Mouse (Mus musculus) left cerebral cortex, adult 8-10 months (tissue): ENCODE results near the gene Dclk2. TPM values are rescaled to one million over a fixed set of nuclear protein-coding genes. Genes with fewer than 3 reads are reported as not detected.

Source experiments
- DNase-seq, 2 experiments: peaks; one replicate each; pipeline ENCODE4 v3.0.0; 2022; ENCODE audit warnings: low spot score in 2 of 2
- total RNA-seq, 4 experiments: library from RNA; stranded (reverse); gene quantifications; 2 replicates each; pipeline ENCODE4 v1.2.4; 2022

Dclk2 gene
- total RNA-seq, 4 experiments from 2014 or later = 61.3 to 67.7 (median 64.5) TPM

DNA sequence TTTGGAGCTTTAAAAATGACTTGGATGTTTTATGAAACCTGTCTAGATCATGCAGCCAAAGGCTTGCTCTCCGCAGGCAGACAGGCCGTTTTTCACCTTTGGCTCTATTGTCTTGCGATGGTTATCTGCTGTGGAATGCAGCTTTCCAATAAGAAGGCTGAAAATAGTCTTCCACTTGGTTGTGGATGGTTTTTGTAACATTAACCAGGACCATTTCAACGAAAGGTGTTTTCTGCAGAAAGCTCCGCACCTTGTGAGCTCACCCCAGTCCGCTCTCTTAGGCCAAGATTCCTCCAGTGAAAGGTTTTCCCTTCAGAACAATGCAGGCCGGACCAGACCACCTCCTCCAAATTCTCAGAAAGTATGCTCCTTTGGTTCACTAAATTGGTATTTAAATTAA lies 160.2 kb downstream of the Dclk2 start:
- no peak for DNase-seq

- no peak for DNase-seq
Observed at GRCm38 (mm10) chr3:86759834-86760233, 160.8 kb downstream of the Dclk2 start.

DNA sequence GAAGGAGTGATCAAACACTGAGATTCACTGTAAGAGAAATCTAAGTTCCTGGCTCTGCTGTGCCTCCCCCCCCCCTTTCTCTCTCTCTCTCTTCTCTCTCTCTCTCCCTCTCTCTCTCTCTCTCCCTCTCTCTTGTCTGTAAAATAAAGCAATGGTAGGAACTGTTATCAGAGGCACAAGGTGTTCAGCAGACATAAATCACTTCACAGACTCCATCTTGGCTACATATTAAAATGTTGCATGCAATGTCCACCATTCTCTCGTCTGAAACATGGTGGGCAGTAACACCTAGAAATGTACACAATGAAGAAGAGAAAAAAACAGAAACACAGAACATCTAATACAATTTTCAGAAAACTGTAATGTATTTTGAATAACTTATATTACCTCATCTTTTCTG lies 161.3 kb downstream of the Dclk2 start:
- DNase-seq = no peak

DNA sequence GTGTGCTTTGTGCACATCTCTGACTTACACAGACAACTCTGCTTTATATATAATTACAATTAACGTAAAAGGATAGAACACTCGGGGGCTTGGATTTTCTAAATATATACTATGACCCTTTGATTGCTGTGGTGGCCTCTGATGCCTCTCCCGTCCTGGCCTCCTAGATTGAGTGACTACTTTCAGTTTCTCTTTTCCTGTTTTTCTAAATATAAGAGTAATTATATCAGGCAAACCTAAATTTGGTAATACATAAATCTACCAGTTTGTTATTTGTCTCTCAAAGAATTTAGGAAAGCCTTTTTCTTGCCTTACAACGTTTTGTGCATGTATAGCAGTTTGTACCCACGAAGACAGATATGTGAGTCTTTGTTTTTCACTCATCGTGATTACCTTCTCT lies 161.9 kb downstream of the Dclk2 start:
- no peak for DNase-seq

DNA sequence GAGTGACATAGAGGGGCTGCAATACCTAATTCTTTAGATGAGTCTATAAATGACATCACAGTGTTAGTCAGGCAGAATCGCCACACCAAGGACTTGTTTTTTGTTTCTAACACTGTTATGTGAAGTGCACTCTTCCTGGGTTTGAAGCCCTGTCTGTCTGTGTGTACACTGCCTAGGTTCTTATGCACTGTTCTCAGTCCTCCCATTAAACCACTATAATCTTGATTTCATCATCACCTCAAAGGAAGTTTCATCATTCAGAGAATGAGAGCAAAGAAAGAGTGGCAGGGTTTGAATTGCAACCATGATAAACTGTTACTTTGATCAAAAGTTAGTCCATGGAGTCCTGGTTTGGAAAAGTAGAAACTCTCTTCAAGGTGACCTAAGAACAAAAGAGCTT lies 164.1 kb downstream of the Dclk2 start:
- no peak for DNase-seq

DNA sequence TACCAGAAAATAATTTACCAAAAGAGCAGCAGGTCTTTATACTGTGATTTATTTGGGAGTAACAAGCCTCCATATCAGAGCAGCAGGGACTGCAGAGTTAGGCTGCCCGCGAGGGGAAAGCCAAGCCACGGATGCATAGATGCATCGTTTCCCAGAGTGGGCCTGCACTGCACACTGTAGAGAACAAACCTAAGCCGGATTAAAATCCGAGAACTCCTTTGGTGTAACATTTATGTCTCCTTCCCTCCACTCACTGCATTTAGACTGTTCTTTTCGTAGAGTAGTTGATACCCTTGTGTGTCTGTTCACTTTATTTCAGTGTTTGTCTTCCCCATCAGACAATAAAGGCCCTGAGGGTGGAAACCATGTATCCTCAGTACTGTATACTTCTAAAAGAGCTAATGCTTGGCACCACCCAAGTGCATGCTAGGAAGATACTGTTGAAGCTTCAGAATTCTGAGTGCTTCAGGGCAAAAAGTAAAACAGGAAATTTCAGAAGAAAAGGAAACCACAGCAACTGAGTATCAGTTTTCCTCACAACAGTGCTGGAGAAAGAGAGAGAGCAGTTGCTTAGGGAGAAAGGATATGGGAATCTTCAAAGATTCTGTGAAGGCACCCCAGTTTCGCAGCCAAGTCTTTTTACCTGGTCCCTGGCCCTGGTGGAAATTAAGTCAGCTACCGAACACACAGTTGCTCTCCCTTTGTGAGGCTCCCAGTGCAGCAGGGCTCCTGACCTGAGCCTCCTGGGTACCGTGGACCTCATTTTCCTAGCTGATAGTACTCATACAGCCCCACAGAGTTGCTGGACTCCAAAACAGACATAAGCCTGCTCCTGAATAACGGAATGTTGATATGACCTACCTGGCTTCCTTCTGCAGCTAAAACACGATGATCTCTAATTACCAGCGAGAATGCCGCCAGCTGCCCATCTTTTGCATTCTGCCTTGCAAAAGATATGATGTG lies 165.8 kb downstream of the Dclk2 start:
- DNase-seq = no peak

GRCm38 (mm10) chr3:86754178-86754577 lies 166.5 kb downstream of the Dclk2 start:
- DNase-seq = no peak

GRCm38 (mm10) chr3:86750652-86751051 lies 170.0 kb downstream of the Dclk2 start:
- DNase-seq = no peak

GRCm38 (mm10) chr3:86745769-86746512 lies 174.7 kb downstream of the Dclk2 start:
- no peak for DNase-seq

DNA sequence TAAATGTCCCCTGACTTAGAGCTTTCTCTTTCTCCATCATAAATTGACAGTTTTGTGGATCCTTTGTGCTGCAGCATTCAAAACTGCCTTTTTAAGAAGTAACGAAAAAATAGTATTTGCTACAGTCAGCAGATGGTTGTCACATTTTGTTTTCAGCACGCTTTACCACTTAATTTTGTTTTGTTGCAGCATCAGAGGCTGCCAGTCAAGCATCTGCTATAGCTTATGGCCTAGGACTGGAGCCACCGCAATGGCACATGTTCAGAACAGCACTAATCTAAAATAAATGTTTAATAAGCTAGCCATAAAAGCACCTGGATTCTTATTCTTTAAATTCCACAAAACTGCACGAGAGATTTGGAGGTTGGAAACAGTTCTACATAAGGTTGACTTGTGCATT lies 175.3 kb downstream of the Dclk2 start:
- no peak for DNase-seq

GRCm38 (mm10) chr3:86739745-86740144 lies 180.9 kb downstream of the Dclk2 start:
- no peak for DNase-seq

DNA sequence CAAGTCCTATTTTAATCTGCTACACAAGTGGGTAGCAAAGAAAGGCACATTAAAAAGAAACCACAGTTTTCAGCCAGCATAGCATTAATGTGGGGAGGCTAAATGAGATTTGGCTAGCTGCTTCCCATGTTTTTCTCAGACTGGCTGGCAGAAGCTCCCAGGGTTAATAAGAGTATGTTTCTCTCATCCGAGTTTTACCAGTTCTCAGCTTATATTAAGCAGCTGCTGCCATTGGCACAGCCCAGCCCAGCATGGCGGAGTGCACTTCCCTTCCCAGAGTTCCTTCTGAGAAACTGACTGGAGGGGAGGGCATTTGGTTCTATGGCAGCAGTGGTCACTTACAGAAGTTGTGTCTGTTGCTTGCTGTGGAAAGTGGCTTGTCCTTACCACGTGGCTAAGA lies 181.8 kb downstream of the Dclk2 start:
- no peak for DNase-seq

Other genes starting within 250 kb of the Dclk2 start
- 1 to 10 TPM in 3 of 4 experiments, under 1 TPM in 1; 0.78 to 1.8 (median 1.3) TPM for gene Cd1d1, start 78.6 kb upstream of the Dclk2 start, total RNA-seq